Mouse (Mus musculus) C2C12 (cell line): ENCODE data around the gene Slc7a8. TPM values are rescaled to one million over a fixed set of nuclear protein-coding genes. Genes with fewer than 3 reads are reported as not detected.

ENCODE experiments used
- H3K27me3 ChIP-seq: one replicate; pipeline ENCODE4 v1.6.1; 2011; ENCODE audit not compliant: control insufficient read depth, insufficient read depth, insufficient read length
- H3K36me3 ChIP-seq: one replicate; pipeline ENCODE4 v1.6.1; 2011; ENCODE audit not compliant: control insufficient read depth, insufficient read depth
- H3K4me3 ChIP-seq: one replicate; pipeline ENCODE4 v1.5.1; 2011; ENCODE audit warnings: mild to moderate bottlenecking, control low read depth; ENCODE audit not compliant: poor library complexity, insufficient read depth, severe bottlenecking
- H3K79me2 ChIP-seq: one replicate; pipeline ENCODE4 v1.6.1; 2011; ENCODE audit not compliant: control insufficient read depth, insufficient read depth
- H3K79me3 ChIP-seq: one replicate; pipeline ENCODE4 v1.6.1; 2011; ENCODE audit warnings: low read depth, control low read depth
- H3ac ChIP-seq: one replicate; pipeline ENCODE3; 2011; ENCODE audit warnings: low read depth; ENCODE audit not compliant: control insufficient read depth, insufficient read length
- CEBPB ChIP-seq: IDR thresholded peaks from one replicate; pipeline ENCODE4 v1.6.1; 2011; ENCODE audit warnings: low read depth, mild to moderate bottlenecking, control low read depth, moderate library complexity
- CTCF ChIP-seq: IDR thresholded peaks from one replicate; pipeline ENCODE4 v1.5.1; 2011; ENCODE audit not compliant: control insufficient read depth, insufficient read depth, insufficient read length
- FOSL1 ChIP-seq: IDR thresholded peaks from one replicate; pipeline ENCODE4 v1.8.0; 2011; ENCODE audit warnings: mild to moderate bottlenecking, low read length; ENCODE audit not compliant: poor library complexity, insufficient read depth, severe bottlenecking
- MAX ChIP-seq: IDR thresholded peaks from one replicate; pipeline ENCODE4 v1.6.1; 2011; ENCODE audit warnings: mild to moderate bottlenecking, control low read depth
- MYOD1 ChIP-seq: IDR thresholded peaks from one replicate; pipeline ENCODE4 v1.6.1; 2011; ENCODE audit warnings: low read depth; ENCODE audit not compliant: control insufficient read depth, insufficient read length
- MYOG ChIP-seq: IDR thresholded peaks from one replicate; pipeline ENCODE4 v1.6.1; 2011; ENCODE audit not compliant: control insufficient read depth, insufficient read length; ENCODE audit errors: extremely low read depth
- USF1 ChIP-seq: IDR thresholded peaks from one replicate; pipeline ENCODE4 v1.6.1; 2011; ENCODE audit warnings: low read depth, mild to moderate bottlenecking, control low read depth, moderate library complexity
- polyA plus RNA-seq: library from polyadenylated mRNA; unstranded; fragments of >200 nt; fragmentation: generic; extraction: Trizol; gene quantifications from one replicate; pipeline ENCODE4 v1.2.1, GENCODE M21; 2012; ENCODE audit warnings: missing spikeins

The Slc7a8 gene
- polyA plus RNA-seq, 1 experiment = not detected

GRCm38 (mm10) chr14:54776768-54777167, 5.0 kb downstream of the Slc7a8 start:
- TF ChIP-seq MYOG = no peak
- TF ChIP-seq MAX = no peak
- TF ChIP-seq CEBPB = no peak
- TF ChIP-seq USF1 = no peak
- TF ChIP-seq CTCF = no peak
- no peak for TF ChIP-seq FOSL1
- no peak for TF ChIP-seq MYOD1
- no peaks in the 10 kb centered on the region for H3K79me2 ChIP-seq
- H3K36me3 ChIP-seq = no peaks in the 10 kb centered on the region
- H3ac ChIP-seq = no peak overlapping the region
- peaks cover 50% of the 10 kb centered on the region for H3K27me3 ChIP-seq
- no peaks in the 10 kb centered on the region for H3K79me3 ChIP-seq
- no peak overlapping the region for H3K4me3 ChIP-seq

- H3K79me2 ChIP-seq = no peaks in the 10 kb centered on the region
- no peaks in the 10 kb centered on the region for H3K79me3 ChIP-seq
- H3K36me3 ChIP-seq = no peaks in the 10 kb centered on the region
- H3ac ChIP-seq = no peak overlapping the region
- no peak overlapping the region for H3K4me3 ChIP-seq
- peaks cover 45% of the 10 kb centered on the region for H3K27me3 ChIP-seq
- TF ChIP-seq MAX (no peak), FOSL1 (no peak), USF1 (no peak), CEBPB (no peak), CTCF (no peak), MYOD1 (no peak), MYOG (no peak)
Measured at GRCm38 (mm10) chr14:54775534-54776041, 6.2 kb downstream of the Slc7a8 start.

- no peaks in the 10 kb centered on the region for H3K36me3 ChIP-seq
- no peak overlapping the region for H3ac ChIP-seq
- no peak overlapping the region for H3K4me3 ChIP-seq
- no peaks in the 10 kb centered on the region for H3K79me2 ChIP-seq
- H3K27me3 ChIP-seq = peaks cover 49% of the 10 kb centered on the region
- no peak for TF ChIP-seq MYOD1
- no peak for TF ChIP-seq MYOG
- no peak for TF ChIP-seq CTCF
- TF ChIP-seq FOSL1 = no peak
- TF ChIP-seq USF1 = no peak
- TF ChIP-seq MAX = no peak
- no peak for TF ChIP-seq CEBPB
- H3K79me3 ChIP-seq = no peaks in the 10 kb centered on the region
Measured at GRCm38 (mm10) chr14:54772333-54772856, 9.4 kb downstream of the Slc7a8 start.

- Histone ChIP-seq H3K4me3 (no peak overlapping the region), H3K36me3 (no peaks in the 10 kb centered on the region), H3ac (no peak overlapping the region), H3K79me3 (no peaks in the 10 kb centered on the region), H3K27me3 (peaks cover 44% of the 10 kb centered on the region), H3K79me2 (no peaks in the 10 kb centered on the region)
- TF ChIP-seq MAX (no peak), CTCF (no peak), USF1 (no peak), MYOG (no peak), MYOD1 (no peak), FOSL1 (no peak), CEBPB (no peak)
Measured at GRCm38 (mm10) chr14:54770373-54770772, 11.4 kb downstream of the Slc7a8 start.

GRCm38 (mm10) chr14:54769068-54769425, 12.7 kb downstream of the Slc7a8 start:
- Histone ChIP-seq H3K36me3 (no peaks in the 10 kb centered on the region), H3K79me3 (no peaks in the 10 kb centered on the region), H3K79me2 (no peaks in the 10 kb centered on the region), H3ac (no peak overlapping the region), H3K27me3 (peaks cover 34% of the 10 kb centered on the region), H3K4me3 (no peak overlapping the region)
- TF ChIP-seq CTCF (no peak), MYOG (no peak), MAX (no peak)
